Mouse (Mus musculus) cortical plate, adult 2 months (tissue): Measurements from ENCODE around the gene Hist1h2ak.

Experiments used
- CTCF ChIP-seq: fragments of 200-500 bp; IDR thresholded peaks from 2 replicates; pipeline ENCODE4 v1.5.1; 2011; ENCODE audit warnings: mild to moderate bottlenecking, control low read depth, low read length; ENCODE audit not compliant: insufficient read depth; ENCODE audit errors: extremely low read depth
- POLR2A ChIP-seq: fragments of 200-500 bp; IDR thresholded peaks from 2 replicates; pipeline ENCODE4 v1.6.1; 2011; ENCODE audit warnings: mild to moderate bottlenecking, low read length, control low read depth; ENCODE audit not compliant: insufficient read depth; ENCODE audit errors: extremely low read depth

GRCm38 (mm10) chr13:21722993-21723836 lies 30.4 kb downstream of the Hist1h2ak start:
- TF ChIP-seq POLR2A, result no peak
- TF ChIP-seq CTCF, result no peak
